Comparison of ENCODE assay signal across 26 mouse cellular contexts in the genomic region with DNA sequence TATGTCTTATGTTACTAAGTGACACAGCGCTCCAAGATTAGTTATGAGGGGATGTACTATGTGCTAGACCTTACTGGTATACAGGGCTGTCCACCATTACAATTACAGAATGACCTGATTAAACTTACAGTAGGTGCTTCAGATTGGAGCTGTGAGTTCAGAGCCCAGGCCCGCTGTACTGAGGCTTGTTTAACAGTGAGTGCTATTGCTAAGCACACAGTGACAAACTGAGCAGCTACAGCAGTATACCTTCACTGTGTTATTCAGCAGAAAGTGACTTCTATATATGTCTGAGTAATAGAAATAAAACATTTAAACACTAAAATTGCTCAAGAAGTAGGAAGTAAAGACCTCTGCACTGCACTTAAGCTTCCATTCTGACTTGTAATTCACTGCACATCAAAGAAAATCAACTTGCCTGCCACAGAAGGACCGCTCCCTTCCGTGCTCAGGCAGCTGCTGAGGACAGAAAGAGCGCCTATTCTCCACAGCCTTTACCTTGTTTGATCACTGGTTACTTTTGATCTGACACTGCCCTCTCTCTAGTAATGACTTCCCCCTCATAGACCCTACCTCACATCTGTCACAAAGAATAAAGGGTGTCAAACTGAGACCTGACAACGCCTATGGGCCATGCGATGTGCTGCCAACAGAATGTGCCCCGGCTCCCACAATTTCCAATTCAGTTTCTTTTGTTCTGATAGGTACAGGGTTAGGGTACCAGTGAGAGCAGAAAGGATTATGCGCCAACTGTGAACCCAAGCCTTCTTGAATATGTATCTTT. TPM values are rescaled to one million over a fixed set of nuclear protein-coding genes. Genes with fewer than 3 reads are reported as not detected.
DNase-seq lines count a peak whose midpoint lies in the region; ATAC-seq lines count a peak whose summit lies in the region.
"Had no signal": no experiment of that assay in that cellular context is flagged by ENCODE, and none has a peak within 500 bp of the region (broad histone marks: within the 10 kb centered on the region; RNA-seq: fewer than 3 reads in every experiment).

No protein-coding gene starts in this region.

- ATAC-seq in forebrain, embryonic 16.5 days = peak; percentile 18; the same call in 1 of the 2 replicates
- no peak for ATAC-seq in forebrain, embryonic 12.5 days (ENCODE audit: low FRiP score)
- peak; percentile 68; the same call in 1 of the 2 replicates for ATAC-seq in hindbrain, embryonic 12.5 days (ENCODE audit: low FRiP score)
- peak; percentile 42; the same call in 1 of the 2 replicates for ATAC-seq in hindbrain, embryonic 16.5 days
- ATAC-seq in midbrain, embryonic 16.5 days = peak; percentile 90
- ATAC-seq: liver, embryonic 12.5 days had no signal

- no peak overlapping the region for H3K4me2 ChIP-seq in forebrain, embryonic 16.5 days (ENCODE audit: low read length)
- H3K4me2 ChIP-seq in forebrain, embryonic 12.5 days = no peak overlapping the region
- no peak overlapping the region for H3K4me2 ChIP-seq in hindbrain, embryonic 12.5 days (replicated peaks)
- H3K4me2 ChIP-seq in hindbrain, embryonic 16.5 days (ENCODE audit: low read length) = no peak overlapping the region
- no peak overlapping the region for H3K4me2 ChIP-seq in midbrain, embryonic 16.5 days (ENCODE audit: low read length)
- H3K4me2 ChIP-seq: embryonic facial prominence, embryonic 15.5 days; heart, embryonic 12.5 days; kidney, embryonic 15.5 days; limb, embryonic 13.5 days; liver, embryonic 12.5 days; neural tube, embryonic 12.5 days; stomach, embryonic 15.5 days had no signal

- no peaks in the 10 kb centered on the region for H3K36me3 ChIP-seq in forebrain, embryonic 16.5 days (ENCODE audit: control insufficient read depth, insufficient read depth)
- no peaks in the 10 kb centered on the region for H3K36me3 ChIP-seq in forebrain, embryonic 12.5 days (replicated peaks)
- H3K36me3 ChIP-seq in hindbrain, embryonic 12.5 days = peaks cover 3% of the 10 kb centered on the region; the same call in 1 of the 2 replicates
- 0 out of 2 replicates have a peak, but pooled peaks cover 3% of the 10 kb centered on the region for H3K36me3 ChIP-seq in hindbrain, embryonic 16.5 days (ENCODE audit: control insufficient read depth, insufficient read depth, low read length)
- no peaks in the 10 kb centered on the region for H3K36me3 ChIP-seq in midbrain, embryonic 16.5 days (ENCODE audit: control insufficient read depth, insufficient read depth, low read length)
- H3K36me3 ChIP-seq: neural tube, embryonic 12.5 days; stomach, embryonic 15.5 days had no signal

- WGBS in forebrain, embryonic 16.5 days = 34% methylated on average over 9 of the region's 9 CpGs
- WGBS in forebrain, embryonic 12.5 days = 43% methylated on average over 9 of the region's 9 CpGs
- 41% methylated on average over 9 of the region's 9 CpGs for WGBS in hindbrain, embryonic 12.5 days
- 37% methylated on average over 9 of the region's 9 CpGs for WGBS in hindbrain, embryonic 16.5 days
- WGBS in midbrain, embryonic 16.5 days = 26% methylated on average over 9 of the region's 9 CpGs

- peaks cover 5% of the 10 kb centered on the region for H3K4me1 ChIP-seq in forebrain, embryonic 16.5 days (replicated peaks; ENCODE audit: control insufficient read depth, insufficient read depth, low read length)
- peaks cover 10% of the 10 kb centered on the region for H3K4me1 ChIP-seq in forebrain, embryonic 12.5 days
- H3K4me1 ChIP-seq in hindbrain, embryonic 12.5 days = peaks cover 5% of the 10 kb centered on the region; the same call in 1 of the 2 replicates
- no peaks in the 10 kb centered on the region for H3K4me1 ChIP-seq in hindbrain, embryonic 16.5 days (ENCODE audit: control insufficient read depth, insufficient read depth, low read depth, low read length)
- peaks cover 4% of the 10 kb centered on the region for H3K4me1 ChIP-seq in midbrain, embryonic 16.5 days (ENCODE audit: control insufficient read depth, insufficient read depth, low read length)
- H3K4me1 ChIP-seq: embryonic facial prominence, embryonic 15.5 days; limb, embryonic 13.5 days; liver, embryonic 12.5 days; neural tube, embryonic 12.5 days; stomach, embryonic 15.5 days had no signal

- H3K4me3 ChIP-seq in forebrain, embryonic 16.5 days (replicated peaks; ENCODE audit: low read length) = no peak overlapping the region
- no peak overlapping the region for H3K4me3 ChIP-seq in forebrain, embryonic 12.5 days (replicated peaks)
- no peak overlapping the region for H3K4me3 ChIP-seq in hindbrain, embryonic 12.5 days
- H3K4me3 ChIP-seq in hindbrain, embryonic 16.5 days (ENCODE audit: low read length) = no peak overlapping the region
- no peak overlapping the region for H3K4me3 ChIP-seq in midbrain, embryonic 16.5 days (ENCODE audit: low read depth, low read length)
- H3K4me3 ChIP-seq: embryonic facial prominence, embryonic 15.5 days; heart, embryonic 12.5 days; kidney, embryonic 15.5 days; limb, embryonic 13.5 days; liver, embryonic 12.5 days; neural tube, embryonic 12.5 days; stomach, embryonic 15.5 days had no signal

- H3K9ac ChIP-seq in forebrain, embryonic 16.5 days (replicated peaks; ENCODE audit: low read depth, low read length) = no peak overlapping the region
- H3K9ac ChIP-seq in forebrain, embryonic 12.5 days = no peak overlapping the region
- no peak overlapping the region for H3K9ac ChIP-seq in hindbrain, embryonic 12.5 days
- no peak overlapping the region for H3K9ac ChIP-seq in hindbrain, embryonic 16.5 days (ENCODE audit: low read depth, low read length)
- H3K9ac ChIP-seq in midbrain, embryonic 16.5 days (ENCODE audit: low read depth, low read length) = no peak overlapping the region
- H3K9ac ChIP-seq: embryonic facial prominence, embryonic 15.5 days; heart, embryonic 12.5 days; kidney, embryonic 15.5 days; limb, embryonic 13.5 days; liver, embryonic 12.5 days; neural tube, embryonic 12.5 days; stomach, embryonic 15.5 days had no signal

- no peak for DNase-seq in heart, postnatal 4 days
- DNase-seq in spleen, postnatal 10 days (ENCODE audit: low spot score in 2 of 2) = no peak
- DNase-seq: adrenal gland, adult 2 months; cerebellum, adult 18-20 months; cerebellum, postnatal 14 days; gastrocnemius, postnatal 14 days; heart, adult 18-20 months; heart, postnatal 10 days; kidney, adult 11 months; kidney, postnatal 36 days; lung, adult 18-20 months; lung, postnatal 10 days; right cerebral cortex, postnatal 4 days; thymus, postnatal 25 days had no signal

- no peaks in the 10 kb centered on the region for H3K27me3 ChIP-seq in forebrain, embryonic 16.5 days (replicated peaks; ENCODE audit: control insufficient read depth, insufficient read depth, low read length)
- no peaks in the 10 kb centered on the region for H3K27me3 ChIP-seq in forebrain, embryonic 12.5 days
- no peaks in the 10 kb centered on the region for H3K27me3 ChIP-seq in hindbrain, embryonic 12.5 days
- no peaks in the 10 kb centered on the region for H3K27me3 ChIP-seq in hindbrain, embryonic 16.5 days (replicated peaks; ENCODE audit: control insufficient read depth, insufficient read depth, low read length)
- no peaks in the 10 kb centered on the region for H3K27me3 ChIP-seq in midbrain, embryonic 16.5 days (ENCODE audit: control insufficient read depth, insufficient read depth, low read depth, low read length)
- H3K27me3 ChIP-seq: embryonic facial prominence, embryonic 15.5 days; heart, embryonic 12.5 days; kidney, embryonic 15.5 days; limb, embryonic 13.5 days; liver, embryonic 12.5 days; neural tube, embryonic 12.5 days; stomach, embryonic 15.5 days had no signal

- H3K9me3 ChIP-seq in forebrain, embryonic 16.5 days (ENCODE audit: control insufficient read depth, low read length) = no peaks in the 10 kb centered on the region
- H3K9me3 ChIP-seq in forebrain, embryonic 12.5 days = no peaks in the 10 kb centered on the region
- no peaks in the 10 kb centered on the region for H3K9me3 ChIP-seq in hindbrain, embryonic 12.5 days (replicated peaks)
- no peaks in the 10 kb centered on the region for H3K9me3 ChIP-seq in hindbrain, embryonic 16.5 days (ENCODE audit: control insufficient read depth, low read length)
- H3K9me3 ChIP-seq in midbrain, embryonic 16.5 days (replicated peaks; ENCODE audit: control insufficient read depth, low read length, poor library complexity, severe bottlenecking) = no peaks in the 10 kb centered on the region
- H3K9me3 ChIP-seq: embryonic facial prominence, embryonic 15.5 days; heart, embryonic 12.5 days; kidney, embryonic 15.5 days; limb, embryonic 13.5 days; liver, embryonic 12.5 days; neural tube, embryonic 12.5 days; stomach, embryonic 15.5 days had no signal

- H3K27ac ChIP-seq in forebrain, embryonic 16.5 days (ENCODE audit: low read length) = no peak overlapping the region
- no peak overlapping the region for H3K27ac ChIP-seq in forebrain, embryonic 12.5 days
- no peak overlapping the region for H3K27ac ChIP-seq in hindbrain, embryonic 12.5 days
- no peak overlapping the region for H3K27ac ChIP-seq in hindbrain, embryonic 16.5 days (ENCODE audit: low read depth, low read length)
- peak overlapping the region; percentile 38; the same call in 1 of the 2 replicates for H3K27ac ChIP-seq in midbrain, embryonic 16.5 days (ENCODE audit: low read length)
- H3K27ac ChIP-seq: embryonic facial prominence, embryonic 15.5 days; kidney, embryonic 15.5 days; limb, embryonic 13.5 days; liver, embryonic 12.5 days; neural tube, embryonic 12.5 days; stomach, embryonic 15.5 days had no signal

RNA-seq across cellular contexts. Expression of gene Fbxl17, which starts 39.9 kb away (rescaled TPM):
- polyA plus RNA-seq in forebrain, embryonic 16.5 days (2015; fragmentation: Nextera tagmentation; extraction: Ambion mirVana) = 7.3 and 7.8 TPM in 2 replicates
- polyA plus RNA-seq in forebrain, embryonic 12.5 days (2016; fragmentation: Nextera tagmentation; extraction: Ambion mirVana) = 6.7 and 7.0 TPM in 2 replicates
- polyA plus RNA-seq in hindbrain, embryonic 12.5 days (2016; fragmentation: Nextera tagmentation; extraction: Ambion mirVana) = 10.3 and 10.4 TPM in 2 replicates
- 9.5 and 10.5 TPM in 2 replicates for polyA plus RNA-seq in hindbrain, embryonic 16.5 days (2015; fragmentation: Nextera tagmentation; extraction: Ambion mirVana)
- 22.1 and 22.7 TPM in 2 replicates for polyA plus RNA-seq in midbrain, embryonic 16.5 days (2015; fragmentation: Nextera tagmentation; extraction: Ambion mirVana)
- 10 to 100 TPM; 35.6 to 37.3 TPM for total RNA-seq in heart, postnatal 4 days (2021)
